Comparison of ENCODE assay signal across 20 mouse cellular contexts in genomic region chr9:58521883-58522423, GRCm38 (mm10). TPM values are rescaled to one million over a fixed set of nuclear protein-coding genes. Genes with fewer than 3 reads are reported as not detected.
A peak's percentile ranks its signal among the peaks of the same experiment; 100 is the strongest.
DNase-seq lines count a peak whose midpoint lies in the region; ATAC-seq and TF ChIP-seq lines count a peak whose summit lies in the region.
"Had no signal": no experiment of that assay in that cellular context is flagged by ENCODE, and none has a peak within 500 bp of the region (broad histone marks: within the 10 kb centered on the region; RNA-seq: fewer than 3 reads in every experiment).

No protein-coding gene starts in this region.

- H3K9ac ChIP-seq in heart, embryonic 13.5 days: no peak overlapping the region
- no peak overlapping the region for H3K9ac ChIP-seq in midbrain, embryonic 11.5 days (ENCODE audit: low read length)
- H3K9ac ChIP-seq in midbrain, postnatal 0 days (replicated peaks; ENCODE audit: low read length, poor library complexity, severe bottlenecking): no peak overlapping the region
- H3K9ac ChIP-seq: embryonic facial prominence, embryonic 13.5 days; hindbrain, embryonic 14.5 days; midbrain, embryonic 15.5 days; neural tube, embryonic 12.5 days had no signal

- no peak overlapping the region for H3K4me2 ChIP-seq in heart, embryonic 13.5 days
- H3K4me2 ChIP-seq in midbrain, embryonic 11.5 days: no peak overlapping the region
- no peak overlapping the region for H3K4me2 ChIP-seq in midbrain, postnatal 0 days (ENCODE audit: low read depth, low read length, poor library complexity, severe bottlenecking)
- H3K4me2 ChIP-seq: embryonic facial prominence, embryonic 13.5 days; hindbrain, embryonic 14.5 days; liver, embryonic 11.5 days; midbrain, embryonic 15.5 days; neural tube, embryonic 12.5 days had no signal

- no peak overlapping the region for H3K4me3 ChIP-seq in heart, embryonic 13.5 days
- no peak overlapping the region for H3K4me3 ChIP-seq in midbrain, embryonic 11.5 days (ENCODE audit: low read depth, low read length)
- H3K4me3 ChIP-seq in midbrain, postnatal 0 days (ENCODE audit: low read depth, low read length): no peak overlapping the region
- H3K4me3 ChIP-seq: embryonic facial prominence, embryonic 13.5 days; midbrain, embryonic 15.5 days; neural tube, embryonic 12.5 days had no signal

- H3K4me1 ChIP-seq in heart, embryonic 13.5 days: peaks cover 27% of the 10 kb centered on the region
- no peaks in the 10 kb centered on the region for H3K4me1 ChIP-seq in midbrain, embryonic 11.5 days (ENCODE audit: control insufficient read depth, insufficient read depth, low read length)
- no peaks in the 10 kb centered on the region for H3K4me1 ChIP-seq in midbrain, postnatal 0 days (ENCODE audit: insufficient read depth, low read length)

- 53% methylated on average over 4 of the region's 4 CpGs for WGBS in heart, embryonic 13.5 days
- 67% methylated on average over 4 of the region's 4 CpGs for WGBS in midbrain, embryonic 11.5 days
- WGBS in midbrain, postnatal 0 days: 60% methylated on average over 4 of the region's 4 CpGs

- ATAC-seq in heart, embryonic 13.5 days (ENCODE audit: extremely low read depth, insufficient number of reproducible peaks, low FRiP score, low TSS enrichment): no peak
- ATAC-seq in midbrain, embryonic 11.5 days (ENCODE audit: low FRiP score): no peak
- ATAC-seq in midbrain, postnatal 0 days (ENCODE audit: low FRiP score): no peak
- ATAC-seq in granulocyte monocyte progenitor cell, adult 5-6 weeks (replicated peaks; ENCODE audit: poor library complexity, severe bottlenecking): peak; percentile 31
- ATAC-seq: forebrain, embryonic 14.5 days; lung, postnatal 0 days; midbrain, embryonic 15.5 days had no signal

- H3K36me3 ChIP-seq in heart, embryonic 13.5 days: peaks cover 30% of the 10 kb centered on the region
- no peaks in the 10 kb centered on the region for H3K36me3 ChIP-seq in midbrain, embryonic 11.5 days (ENCODE audit: control insufficient read depth, insufficient read depth, low read length)
- peaks cover 4% of the 10 kb centered on the region for H3K36me3 ChIP-seq in midbrain, postnatal 0 days (ENCODE audit: insufficient read depth, low read length)

- TF ChIP-seq CTCF in midbrain, postnatal 0 days (IDR thresholded peaks at IDR 0.05): no peak

- H3K27ac ChIP-seq in heart, embryonic 13.5 days (replicated peaks): peak overlapping the region; percentile 69; the same call in 1 of the 2 replicates
- no peak overlapping the region for H3K27ac ChIP-seq in midbrain, embryonic 11.5 days (ENCODE audit: low read depth, low read length)
- no peak overlapping the region for H3K27ac ChIP-seq in midbrain, postnatal 0 days (ENCODE audit: low read depth, low read length)
- H3K27ac ChIP-seq: embryonic facial prominence, embryonic 13.5 days; hindbrain, embryonic 14.5 days; midbrain, embryonic 15.5 days; neural tube, embryonic 12.5 days; stomach, postnatal 0 days had no signal

- DNase-seq in heart, postnatal 14 days: no peak
- DNase-seq in midbrain, embryonic 11.5 days (ENCODE audit: low spot score, missing footprints): peak; percentile 21
- no peak for DNase-seq in midbrain, postnatal 0 days (ENCODE audit: low spot score)
- DNase-seq in yolk sac, embryonic 10.5 days (ENCODE audit: low spot score): peak; percentile 30
- no peak for DNase-seq in spleen, postnatal 10 days (ENCODE audit: low spot score in 2 of 2)
- DNase-seq in spleen, postnatal 4 days (ENCODE audit: low spot score in 2 of 2): no peak
- DNase-seq: cerebellum, postnatal 14 days; gastrocnemius, postnatal 10 days; kidney, adult 18-20 months; thymus, postnatal 25 days had no signal

- no peaks in the 10 kb centered on the region for H3K9me3 ChIP-seq in heart, embryonic 13.5 days
- no peaks in the 10 kb centered on the region for H3K9me3 ChIP-seq in midbrain, embryonic 11.5 days (ENCODE audit: control insufficient read depth, low read length)
- H3K9me3 ChIP-seq in midbrain, postnatal 0 days (ENCODE audit: low read length): no peaks in the 10 kb centered on the region
- H3K9me3 ChIP-seq: embryonic facial prominence, embryonic 13.5 days; midbrain, embryonic 15.5 days; neural tube, embryonic 12.5 days had no signal

- no peaks in the 10 kb centered on the region for H3K27me3 ChIP-seq in heart, embryonic 13.5 days (replicated peaks)
- H3K27me3 ChIP-seq in midbrain, embryonic 11.5 days (ENCODE audit: control insufficient read depth, insufficient read depth, low read length): no peaks in the 10 kb centered on the region
- no peaks in the 10 kb centered on the region for H3K27me3 ChIP-seq in midbrain, postnatal 0 days (ENCODE audit: insufficient read depth, low read length)
- H3K27me3 ChIP-seq: embryonic facial prominence, embryonic 13.5 days; midbrain, embryonic 15.5 days; neural tube, embryonic 12.5 days had no signal

- intact Hi-C loops in heart, postnatal 14 days (cut with DNase I): no loop called here

RNA-seq across cellular contexts. Expression of gene Cd276, which starts 33.3 kb away (rescaled TPM):
- polyA plus RNA-seq in heart, embryonic 13.5 days (2015; fragmentation: Nextera tagmentation; extraction: Ambion mirVana): 32.1 and 34.1 TPM in 2 replicates
- 10 to 100 TPM; 15.4 to 17.6 TPM for total RNA-seq in heart, postnatal 14 days (2021)
- 22.5 and 23.8 TPM in 2 replicates for polyA plus RNA-seq in midbrain, embryonic 11.5 days (2014; fragmentation: Nextera tagmentation; extraction: Ambion mirVana)
- total RNA-seq in midbrain, postnatal 0 days (2014; rRNA removed): 23.2 and 25.5 TPM in 2 replicates
- 19.3 and 21.5 TPM in 2 replicates for polyA plus RNA-seq in midbrain, postnatal 0 days (2015; fragmentation: Nextera tagmentation; extraction: Ambion mirVana)
- total RNA-seq in granulocyte monocyte progenitor cell, adult 5-6 weeks (2014; fragmentation: Nextera tagmentation): not detected in 2 replicates
- total RNA-seq in granulocyte monocyte progenitor cell, adult 5-6 weeks (2017): not detected in 2 replicates

RNA-seq across cellular contexts. Expression of gene Insyn1, which starts 33.5 kb away (rescaled TPM):
- 0.74 and 1.1 TPM in 2 replicates for polyA plus RNA-seq in heart, embryonic 13.5 days (2015; fragmentation: Nextera tagmentation; extraction: Ambion mirVana)
- 10 to 100 TPM; 10.7 to 11.1 TPM for total RNA-seq in heart, postnatal 14 days (2021)
- polyA plus RNA-seq in midbrain, embryonic 11.5 days (2014; fragmentation: Nextera tagmentation; extraction: Ambion mirVana): 1.4 and 1.8 TPM in 2 replicates
- 118 and 131 TPM in 2 replicates for total RNA-seq in midbrain, postnatal 0 days (2014; rRNA removed)
- polyA plus RNA-seq in midbrain, postnatal 0 days (2015; fragmentation: Nextera tagmentation; extraction: Ambion mirVana): 7.2 and 9.0 TPM in 2 replicates
- not detected in 2 replicates for total RNA-seq in granulocyte monocyte progenitor cell, adult 5-6 weeks (2014; fragmentation: Nextera tagmentation)
- not detected in 2 replicates for total RNA-seq in granulocyte monocyte progenitor cell, adult 5-6 weeks (2017)

Comparison
In these comparisons a context has a peak if more than half of its experiments do, and no peak if none do; other contexts are left out.
1. DNase-seq: peak in midbrain, embryonic 11.5 days (single experiment) and yolk sac, embryonic 10.5 days (single experiment); none in heart, postnatal 14 days (0 of 2), midbrain, postnatal 0 days (single experiment), spleen, postnatal 10 days (0 of 2) and spleen, postnatal 4 days (0 of 2).
2. RNA of gene Cd276, which starts 33.3 kb away (total RNA-seq): 23.2 to 25.5 TPM in midbrain, postnatal 0 days and 15.4 to 17.6 TPM in heart, postnatal 14 days; not detected in granulocyte monocyte progenitor cell, adult 5-6 weeks; every median in the first group is over 10 times any median in the second.
3. RNA of gene Insyn1, which starts 33.5 kb away (total RNA-seq): 118 to 131 TPM in midbrain, postnatal 0 days and 10.7 to 11.1 TPM in heart, postnatal 14 days; not detected in granulocyte monocyte progenitor cell, adult 5-6 weeks; every median in the first group is over 10 times any median in the second.